Mouse (Mus musculus) layer of hippocampus, adult 8-10 months (tissue): ENCODE data around the gene Olfr338. TPM values are rescaled to one million over a fixed set of nuclear protein-coding genes. Genes with fewer than 3 reads are reported as not detected.
"Not testable (repeated sequence)": the region's sequence is repeated elsewhere in the genome, so short reads cannot be mapped to it uniquely, and the experiment has no call there.

Experiments
- DNase-seq, 2 experiments: peaks; one replicate each; pipeline ENCODE4 v3.0.0; 2022; ENCODE audit warnings: low spot score in 2 of 2
- total RNA-seq, 4 experiments: library from RNA; stranded (reverse); gene quantifications; 2 replicates each; pipeline ENCODE4 v1.2.4; 2022

Olfr338 gene
- under 1 TPM in 3 of 4 experiments, not detected in 1; 0.07 to 0.12 (median 0.08) TPM for total RNA-seq

- no peak for DNase-seq
Observed at GRCm38 (mm10) chr2:36373219-36373618, at the start of gene Olfr338. TSS of gene Olfr338 (plus strand) at chr2:36373519.

GRCm38 (mm10) chr2:36415174-36415573 lies 41.9 kb downstream of the Olfr338 start:
- DNase-seq: not testable (repeated sequence)

- DNase-seq: not testable (repeated sequence)
Observed at GRCm38 (mm10) chr2:36415591-36415990, 42.3 kb downstream of the Olfr338 start.

- no peak for DNase-seq
Observed at GRCm38 (mm10) chr2:36418647-36419046, 45.3 kb downstream of the Olfr338 start, which contains the start of gene Olfr339. TSS of gene Olfr339 (plus strand) at chr2:36418947.

Other genes starting within 250 kb of the Olfr338 start
- 10 to 100 TPM; 17.2 to 22.8 (median 18.8) TPM for gene Mrrf, start 237.1 kb upstream of the Olfr338 start, total RNA-seq
- 10 to 100 TPM; 42.3 to 52.2 (median 45.6) TPM for gene Rbm18, start 236.7 kb upstream of the Olfr338 start, total RNA-seq
- gene Ptgs1, start 143.1 kb upstream of the Olfr338 start, total RNA-seq: 10 to 100 TPM; 15.0 to 33.0 (median 25.0) TPM
- gene Olfr339, start 45.4 kb downstream of the Olfr338 start, total RNA-seq: not detected
- not detected for gene Olfr340, start 79.1 kb downstream of the Olfr338 start, total RNA-seq
- gene Olfr341, start 108.9 kb downstream of the Olfr338 start, total RNA-seq: not detected
- not detected for gene Olfr342, start 151.5 kb downstream of the Olfr338 start, total RNA-seq
- gene Olfr344, start 193.1 kb downstream of the Olfr338 start, total RNA-seq: under 1 TPM in 2 of 4 experiments, not detected in 2; 0.06 to 0.07 TPM